Mouse (Mus musculus): ENCODE results near the gene Cfap61. TPM values are rescaled to one million over a fixed set of nuclear protein-coding genes. Genes with fewer than 3 reads are reported as not detected.

Gene Cfap61
- polyA plus RNA-seq, 1 experiment from 2014 or later: 4.2 TPM

- Histone ChIP-seq H3K27me3 (ENCODE audit: control insufficient read depth, insufficient read depth, low read length) (no peaks in the 10 kb centered on the region), H3K9me3 (ENCODE audit: control insufficient read depth, low read length) (no peaks in the 10 kb centered on the region), H3K4me1 (replicated peaks; ENCODE audit: control insufficient read depth, insufficient read depth, low read length) (peaks cover 10% of the 10 kb centered on the region; the same call in 1 of the 2 replicates), H3K4me2 (replicated peaks) (no peak overlapping the region), H3K4me3 (replicated peaks; ENCODE audit: low read length) (no peak overlapping the region), H3K9ac (no peak overlapping the region), H3K36me3 (replicated peaks; ENCODE audit: control insufficient read depth, insufficient read depth) (no peaks in the 10 kb centered on the region), H3K27ac (no peak overlapping the region)
- ATAC-seq (ENCODE audit: low FRiP score): no peak
- 71% methylated on average over 7 of the region's 7 CpGs for WGBS
- no peak for DNase-seq (ENCODE audit: low spot score)
Observed at GRCm38 (mm10) chr2:145948402-145948954, 13.9 kb downstream of the Cfap61 start.

DNA sequence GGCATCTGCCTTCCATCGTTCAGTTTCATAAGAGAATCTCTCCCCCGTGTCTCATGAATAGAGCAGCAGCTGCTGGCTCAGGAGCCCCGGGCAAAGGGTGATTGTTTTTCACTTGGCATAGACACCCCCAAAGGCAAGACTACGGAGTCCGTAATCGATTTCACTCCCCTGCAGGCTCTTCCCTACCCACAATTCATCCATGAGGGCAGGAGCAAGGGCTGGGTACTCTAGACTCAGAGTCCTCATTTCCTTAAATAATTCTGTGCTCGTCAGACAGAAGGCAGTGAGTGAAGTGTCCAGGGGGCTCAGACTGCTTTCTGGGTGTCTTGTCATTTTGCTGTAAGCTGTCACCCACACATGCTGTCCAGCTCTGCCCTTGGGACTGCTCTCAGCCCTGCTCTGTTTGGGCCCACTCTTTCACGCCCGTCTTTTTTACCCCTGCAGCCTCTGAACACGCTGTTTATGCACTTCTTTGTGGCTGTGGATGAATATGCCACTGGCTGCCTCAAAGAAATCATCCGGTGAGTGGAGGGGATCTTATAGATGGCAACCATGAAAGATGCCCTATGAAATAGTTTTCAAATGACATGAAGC lies 15.0 kb downstream of the Cfap61 start:
- Histone ChIP-seq H3K9ac (no peak overlapping the region), H3K27ac (0 out of 2 replicates have a peak overlapping the region, but pooled peaks have one; percentile 3), H3K27me3 (ENCODE audit: control insufficient read depth, insufficient read depth, low read length) (no peaks in the 10 kb centered on the region), H3K4me1 (replicated peaks; ENCODE audit: control insufficient read depth, insufficient read depth, low read length) (peaks cover 10% of the 10 kb centered on the region; the same call in 1 of the 2 replicates), H3K4me2 (replicated peaks) (0 out of 2 replicates have a peak overlapping the region, but pooled peaks have one; percentile 4), H3K4me3 (replicated peaks; ENCODE audit: low read length) (no peak overlapping the region), H3K36me3 (replicated peaks; ENCODE audit: control insufficient read depth, insufficient read depth) (no peaks in the 10 kb centered on the region), H3K9me3 (ENCODE audit: control insufficient read depth, low read length) (no peaks in the 10 kb centered on the region)
- ATAC-seq (ENCODE audit: low FRiP score) (peak; percentile 62; the same call in 1 of the 2 replicates), DNase-seq (ENCODE audit: low spot score) (no peak)
- 14% methylated on average over 11 of the region's 11 CpGs for WGBS

DNA sequence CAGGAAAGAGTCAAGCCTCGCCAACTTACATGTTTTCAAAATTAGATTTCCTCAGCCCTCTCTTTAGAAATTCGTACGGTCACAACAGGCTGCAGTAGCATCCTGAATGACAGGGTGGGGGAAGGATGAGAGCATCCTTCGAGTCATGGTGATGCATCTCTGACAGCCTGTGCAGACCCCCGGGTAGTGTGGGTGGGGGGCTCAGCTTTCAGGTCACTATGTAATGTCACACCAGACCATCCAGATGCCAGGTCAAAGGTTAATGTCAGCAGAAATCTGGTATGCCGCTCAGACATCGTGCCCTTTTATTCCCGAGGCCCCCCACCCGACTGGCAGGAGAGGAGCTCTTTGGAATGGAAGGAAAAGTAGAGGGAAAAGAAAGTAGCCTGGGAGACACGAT lies 15.7 kb downstream of the Cfap61 start:
- H3K9me3 ChIP-seq (ENCODE audit: control insufficient read depth, low read length): no peaks in the 10 kb centered on the region
- 13% methylated on average over 10 of the region's 10 CpGs for WGBS
- H3K27ac ChIP-seq: no peak overlapping the region
- DNase-seq (ENCODE audit: low spot score) (no peak), ATAC-seq (ENCODE audit: low FRiP score) (no peak)
- H3K27me3 ChIP-seq (ENCODE audit: control insufficient read depth, insufficient read depth, low read length): no peaks in the 10 kb centered on the region
- H3K4me1 ChIP-seq (replicated peaks; ENCODE audit: control insufficient read depth, insufficient read depth, low read length): peaks cover 10% of the 10 kb centered on the region; the same call in 1 of the 2 replicates
- H3K4me2 ChIP-seq (replicated peaks): no peak overlapping the region
- H3K4me3 ChIP-seq (replicated peaks; ENCODE audit: low read length): no peak overlapping the region
- H3K9ac ChIP-seq: no peak overlapping the region
- no peaks in the 10 kb centered on the region for H3K36me3 ChIP-seq (replicated peaks; ENCODE audit: control insufficient read depth, insufficient read depth)

DNA sequence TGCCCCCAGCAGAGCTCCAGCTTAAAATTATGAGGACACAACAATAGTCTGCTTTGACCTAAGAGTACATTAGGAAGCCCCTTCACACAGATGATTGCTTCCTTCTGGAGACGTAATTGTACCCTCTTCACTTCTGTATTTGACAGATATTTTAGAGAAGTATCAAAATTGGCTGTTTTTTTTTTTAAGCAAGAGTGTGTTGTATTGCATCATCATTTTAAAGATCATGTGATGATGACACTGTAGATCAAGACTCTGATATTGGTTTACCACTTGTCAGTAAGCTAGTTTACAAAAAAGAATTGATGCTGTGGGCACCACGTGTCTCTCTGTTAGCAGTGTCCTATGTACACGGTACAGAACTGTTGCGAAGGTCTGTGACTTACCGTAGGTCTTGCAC lies 18.1 kb downstream of the Cfap61 start:
- no peak overlapping the region for H3K4me2 ChIP-seq (replicated peaks)
- H3K9me3 ChIP-seq (ENCODE audit: control insufficient read depth, low read length): no peaks in the 10 kb centered on the region
- ATAC-seq (ENCODE audit: low FRiP score) (no peak), DNase-seq (ENCODE audit: low spot score) (no peak)
- peaks cover 10% of the 10 kb centered on the region; the same call in 1 of the 2 replicates for H3K4me1 ChIP-seq (replicated peaks; ENCODE audit: control insufficient read depth, insufficient read depth, low read length)
- no peaks in the 10 kb centered on the region for H3K36me3 ChIP-seq (replicated peaks; ENCODE audit: control insufficient read depth, insufficient read depth)
- no peaks in the 10 kb centered on the region for H3K27me3 ChIP-seq (ENCODE audit: control insufficient read depth, insufficient read depth, low read length)
- 87% methylated on average over 5 of the region's 5 CpGs for WGBS
- no peak overlapping the region for H3K27ac ChIP-seq
- no peak overlapping the region for H3K9ac ChIP-seq
- no peak overlapping the region for H3K4me3 ChIP-seq (replicated peaks; ENCODE audit: low read length)

DNA sequence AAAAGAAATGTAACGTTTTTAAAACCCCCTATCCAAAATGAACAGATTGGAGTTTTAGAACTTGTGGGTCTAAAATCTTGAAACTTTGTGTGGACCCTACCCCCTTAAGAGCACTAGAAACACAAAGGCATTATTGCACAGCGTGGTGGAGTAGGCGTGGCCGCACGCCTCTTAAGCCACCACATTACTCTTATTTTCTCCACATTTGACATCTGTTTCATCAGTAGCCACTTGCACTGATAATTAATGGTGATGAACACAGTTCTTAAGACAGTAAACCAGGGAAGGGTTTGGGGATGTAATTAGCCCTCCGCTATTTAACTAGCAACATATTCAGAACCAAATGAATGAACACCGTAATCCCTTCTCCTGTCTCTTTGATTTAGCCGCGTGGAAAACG lies 21.3 kb downstream of the Cfap61 start:
- H3K9me3 ChIP-seq (ENCODE audit: control insufficient read depth, low read length): no peaks in the 10 kb centered on the region
- H3K27me3 ChIP-seq (ENCODE audit: control insufficient read depth, insufficient read depth, low read length): no peaks in the 10 kb centered on the region
- no peak overlapping the region for H3K4me2 ChIP-seq (replicated peaks)
- DNase-seq (ENCODE audit: low spot score) (no peak), ATAC-seq (ENCODE audit: low FRiP score) (no peak)
- no peak overlapping the region for H3K4me3 ChIP-seq (replicated peaks; ENCODE audit: low read length)
- H3K4me1 ChIP-seq (replicated peaks; ENCODE audit: control insufficient read depth, insufficient read depth, low read length): no peaks in the 10 kb centered on the region
- H3K27ac ChIP-seq: no peak overlapping the region
- H3K9ac ChIP-seq: no peak overlapping the region
- no peaks in the 10 kb centered on the region for H3K36me3 ChIP-seq (replicated peaks; ENCODE audit: control insufficient read depth, insufficient read depth)
- 59% methylated on average over 10 of the region's 10 CpGs for WGBS

GRCm38 (mm10) chr2:145956318-145956717 lies 21.7 kb downstream of the Cfap61 start:
- no peak for DNase-seq (ENCODE audit: low spot score)
- 73% methylated on average over 5 of the region's 5 CpGs for WGBS
- no peak overlapping the region for H3K4me3 ChIP-seq (replicated peaks; ENCODE audit: low read length)

DNA sequence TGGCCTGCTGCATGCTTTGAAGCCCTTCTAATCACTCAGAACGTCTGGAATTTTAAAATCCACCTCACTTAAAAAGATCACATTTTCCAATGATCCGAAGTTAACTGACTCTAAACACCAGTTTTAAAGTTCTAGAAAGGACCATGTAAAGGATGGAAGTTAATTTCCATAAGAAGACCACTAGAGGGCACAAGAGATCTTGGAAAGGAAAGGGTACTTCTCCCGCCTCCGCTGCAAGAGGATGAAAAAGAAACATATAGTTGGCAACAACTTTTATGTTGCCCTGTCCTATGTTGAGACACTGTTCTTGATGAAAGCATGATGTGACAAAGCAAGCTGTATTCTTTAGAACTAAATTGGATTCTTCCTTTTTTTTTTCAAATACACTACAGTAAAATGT lies 22.9 kb downstream of the Cfap61 start:
- H3K27ac ChIP-seq: no peak overlapping the region
- no peak overlapping the region for H3K4me3 ChIP-seq (replicated peaks; ENCODE audit: low read length)
- DNase-seq (ENCODE audit: low spot score): peak; percentile 85
- 16% methylated on average over 4 of the region's 4 CpGs for WGBS
- H3K4me1 ChIP-seq (replicated peaks; ENCODE audit: control insufficient read depth, insufficient read depth, low read length): no peaks in the 10 kb centered on the region
- H3K4me2 ChIP-seq (replicated peaks): no peak overlapping the region
- H3K27me3 ChIP-seq (ENCODE audit: control insufficient read depth, insufficient read depth, low read length): no peaks in the 10 kb centered on the region
- peak; percentile 46; the same call in 1 of the 2 replicates for ATAC-seq (ENCODE audit: low FRiP score)
- H3K9me3 ChIP-seq (ENCODE audit: control insufficient read depth, low read length): no peaks in the 10 kb centered on the region
- H3K36me3 ChIP-seq (replicated peaks; ENCODE audit: control insufficient read depth, insufficient read depth): no peaks in the 10 kb centered on the region
- no peak overlapping the region for H3K9ac ChIP-seq

More at GRCm38 (mm10) chr2:145956318-145956717, 21.7 kb downstream of the Cfap61 start:
- Histone ChIP-seq H3K4me1 (replicated peaks; ENCODE audit: control insufficient read depth, insufficient read depth, low read length) (no peaks in the 10 kb centered on the region), H3K9ac (no peak overlapping the region), H3K4me2 (replicated peaks) (no peak overlapping the region), H3K27ac (no peak overlapping the region), H3K9me3 (ENCODE audit: control insufficient read depth, low read length) (no peaks in the 10 kb centered on the region), H3K27me3 (ENCODE audit: control insufficient read depth, insufficient read depth, low read length) (no peaks in the 10 kb centered on the region), H3K36me3 (replicated peaks; ENCODE audit: control insufficient read depth, insufficient read depth) (no peaks in the 10 kb centered on the region)
- ATAC-seq (ENCODE audit: low FRiP score): no peak

DNA sequence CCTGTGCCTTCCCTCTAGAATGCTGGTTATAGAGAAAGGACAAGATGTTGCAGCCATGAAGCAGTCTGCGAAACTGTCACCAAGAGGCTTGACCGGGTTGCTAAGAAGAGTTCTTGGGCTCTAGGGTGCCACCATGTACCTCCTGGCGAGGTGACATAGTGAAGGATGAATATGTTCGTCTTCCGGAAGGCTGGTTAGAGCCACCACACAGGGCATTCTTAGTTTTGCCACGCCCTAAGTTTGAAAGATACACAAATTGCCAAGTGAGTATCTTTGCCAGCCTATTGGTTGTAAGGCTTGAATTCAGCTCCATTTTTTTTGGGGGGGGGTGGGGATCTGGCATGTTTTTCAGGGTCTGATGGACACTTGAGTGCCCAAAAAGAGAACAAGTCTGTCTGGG lies 23.5 kb downstream of the Cfap61 start:
- Histone ChIP-seq H3K4me2 (replicated peaks) (no peak overlapping the region), H3K27ac (no peak overlapping the region), H3K9me3 (ENCODE audit: control insufficient read depth, low read length) (no peaks in the 10 kb centered on the region), H3K9ac (no peak overlapping the region), H3K27me3 (ENCODE audit: control insufficient read depth, insufficient read depth, low read length) (no peaks in the 10 kb centered on the region), H3K4me1 (replicated peaks; ENCODE audit: control insufficient read depth, insufficient read depth, low read length) (no peaks in the 10 kb centered on the region), H3K4me3 (replicated peaks; ENCODE audit: low read length) (no peak overlapping the region), H3K36me3 (replicated peaks; ENCODE audit: control insufficient read depth, insufficient read depth) (no peaks in the 10 kb centered on the region)
- no peak for ATAC-seq (ENCODE audit: low FRiP score)
- DNase-seq (ENCODE audit: low spot score): no peak
- WGBS: 47% methylated on average over 6 of the region's 6 CpGs

- Histone ChIP-seq H3K4me3 (replicated peaks; ENCODE audit: low read length) (no peak overlapping the region), H3K4me1 (replicated peaks; ENCODE audit: control insufficient read depth, insufficient read depth, low read length) (no peaks in the 10 kb centered on the region), H3K36me3 (replicated peaks; ENCODE audit: control insufficient read depth, insufficient read depth) (no peaks in the 10 kb centered on the region), H3K4me2 (replicated peaks) (no peak overlapping the region), H3K27ac (no peak overlapping the region), H3K9me3 (ENCODE audit: control insufficient read depth, low read length) (no peaks in the 10 kb centered on the region), H3K27me3 (ENCODE audit: control insufficient read depth, insufficient read depth, low read length) (no peaks in the 10 kb centered on the region), H3K9ac (no peak overlapping the region)
- 28% methylated on average over 7 of the region's 7 CpGs for WGBS
- ATAC-seq (ENCODE audit: low FRiP score) (no peak), DNase-seq (ENCODE audit: low spot score) (no peak)
Observed at GRCm38 (mm10) chr2:145958551-145958950, 24.0 kb downstream of the Cfap61 start.

Data from hindbrain, embryonic 14.5 days (tissue).